Mouse (Mus musculus) embryonic facial prominence, embryonic 12.5 days (tissue): ENCODE data around the gene Cacng3. TPM values are rescaled to one million over a fixed set of nuclear protein-coding genes. Genes with fewer than 3 reads are reported as not detected.

Experiments
- ATAC-seq: fragments of 200-750 bp; cut with Nextera tagmentation; 2 replicates; pipeline ENCODE4 v1.8.0; 2017; ENCODE audit not compliant: insufficient number of reproducible peaks, insufficient read depth, low FRiP score, low TSS enrichment
- H3K27ac ChIP-seq: fragments of 300-500 bp; sonication (generic); 2 replicates; pipeline ENCODE4 v1.5.1; 2016; ENCODE audit warnings: mild to moderate bottlenecking
- H3K27me3 ChIP-seq: fragments of 300-500 bp; sonication (generic); 2 replicates; pipeline ENCODE4 v1.6.1; 2016; ENCODE audit warnings: mild to moderate bottlenecking, moderate library complexity
- H3K36me3 ChIP-seq: fragments of 300-500 bp; sonication (generic); 2 replicates; pipeline ENCODE4 v1.6.1; 2016; ENCODE audit warnings: mild to moderate bottlenecking
- H3K4me1 ChIP-seq: fragments of 300-500 bp; sonication (generic); 2 replicates; pipeline ENCODE4 v1.6.1; 2016
- H3K4me2 ChIP-seq: fragments of 300-500 bp; sonication (generic); replicated peaks from 2 replicates; pipeline ENCODE4 v1.6.1; 2016; ENCODE audit warnings: mild to moderate bottlenecking, moderate library complexity
- H3K4me3 ChIP-seq: fragments of 300-500 bp; sonication (generic); 2 replicates; pipeline ENCODE4 v1.5.1; 2016; ENCODE audit warnings: mild to moderate bottlenecking
- H3K9ac ChIP-seq: fragments of 300-500 bp; sonication (generic); 2 replicates; pipeline ENCODE4 v1.6.1; 2016; ENCODE audit warnings: mild to moderate bottlenecking, moderate library complexity
- H3K9me3 ChIP-seq: fragments of 300-500 bp; sonication (generic); 2 replicates; pipeline ENCODE4 v1.6.1; 2016; ENCODE audit warnings: mild to moderate bottlenecking, moderate library complexity
- WGBS: fragments of 180-500 bp; shearing (Covaris S2); methylation state at CpG from one replicate; pipeline ENCODE4 v1.1.7; 2016; 5-methylcytosine and 5-hydroxymethylcytosine counted together
- polyA plus RNA-seq: library from polyadenylated mRNA; unstranded; fragments of >200 nt; fragmentation: Nextera tagmentation; extraction: Ambion mirVana; gene quantifications from 2 replicates; pipeline ENCODE4 v1.2.1, GENCODE M21; 2016

Gene Cacng3
- polyA plus RNA-seq, 1 experiment from 2014 or later, result not detected

- Histone ChIP-seq H3K27ac (no peak overlapping the region), H3K27me3 (no peaks in the 10 kb centered on the region), H3K4me3 (no peak overlapping the region), H3K4me1 (no peaks in the 10 kb centered on the region), H3K9ac (no peak overlapping the region), H3K36me3 (no peaks in the 10 kb centered on the region), H3K9me3 (no peaks in the 10 kb centered on the region), H3K4me2 (no peak overlapping the region)
- no peak for ATAC-seq
- 42% methylated on average over 5 of the region's 5 CpGs for WGBS
Observed at GRCm38 (mm10) chr7:122723358-122723876, 53.1 kb downstream of the Cacng3 start.

GRCm38 (mm10) chr7:122726376-122726775, 56.1 kb downstream of the Cacng3 start:
- H3K4me3 ChIP-seq, result no peak overlapping the region
- H3K4me1 ChIP-seq, result no peaks in the 10 kb centered on the region
- no peaks in the 10 kb centered on the region for H3K9me3 ChIP-seq
- H3K27me3 ChIP-seq, result no peaks in the 10 kb centered on the region
- 84% methylated on average over 2 of the region's 2 CpGs for whole genome bisulfite sequencing
- H3K9ac ChIP-seq, result no peak overlapping the region
- no peaks in the 10 kb centered on the region for H3K36me3 ChIP-seq
- ATAC-seq, result no peak
- H3K27ac ChIP-seq, result no peak overlapping the region
- no peak overlapping the region for H3K4me2 ChIP-seq

- Histone ChIP-seq H3K9ac (no peak overlapping the region), H3K36me3 (no peaks in the 10 kb centered on the region), H3K27ac (no peak overlapping the region), H3K4me1 (no peaks in the 10 kb centered on the region), H3K4me3 (no peak overlapping the region), H3K27me3 (no peaks in the 10 kb centered on the region), H3K4me2 (no peak overlapping the region), H3K9me3 (no peaks in the 10 kb centered on the region)
- no peak for ATAC-seq
- WGBS, result 92% methylated on average over 8 of the region's 8 CpGs
Observed at GRCm38 (mm10) chr7:122728186-122728585, 57.9 kb downstream of the Cacng3 start.

DNA sequence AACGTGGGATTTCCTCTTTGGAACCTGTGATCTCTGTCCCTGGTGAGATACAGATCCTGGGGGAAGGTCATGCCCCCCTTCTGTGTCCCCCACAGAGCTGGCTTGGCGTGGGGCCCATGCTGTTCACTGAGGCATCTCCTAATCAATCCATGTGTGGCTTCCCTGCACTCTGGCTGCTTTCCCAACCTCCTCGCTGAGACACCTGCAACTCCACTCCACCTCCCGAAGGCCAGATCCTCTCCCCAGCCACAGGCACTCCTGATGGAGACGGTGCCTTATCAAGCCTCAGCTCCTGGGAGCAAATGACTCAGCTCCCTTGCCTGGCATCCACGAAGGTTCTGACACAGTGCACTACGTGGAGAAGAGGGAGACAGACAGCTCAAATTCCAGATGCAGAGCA, 58.6 kb downstream of the Cacng3 start:
- H3K27me3 ChIP-seq, result no peaks in the 10 kb centered on the region
- no peak overlapping the region for H3K4me3 ChIP-seq
- H3K9me3 ChIP-seq, result no peaks in the 10 kb centered on the region
- WGBS, result 34% methylated on average over 7 of the region's 7 CpGs
- no peaks in the 10 kb centered on the region for H3K4me1 ChIP-seq
- H3K4me2 ChIP-seq, result no peak overlapping the region
- no peak overlapping the region for H3K9ac ChIP-seq
- no peaks in the 10 kb centered on the region for H3K36me3 ChIP-seq
- no peak overlapping the region for H3K27ac ChIP-seq
- no peak for ATAC-seq

DNA sequence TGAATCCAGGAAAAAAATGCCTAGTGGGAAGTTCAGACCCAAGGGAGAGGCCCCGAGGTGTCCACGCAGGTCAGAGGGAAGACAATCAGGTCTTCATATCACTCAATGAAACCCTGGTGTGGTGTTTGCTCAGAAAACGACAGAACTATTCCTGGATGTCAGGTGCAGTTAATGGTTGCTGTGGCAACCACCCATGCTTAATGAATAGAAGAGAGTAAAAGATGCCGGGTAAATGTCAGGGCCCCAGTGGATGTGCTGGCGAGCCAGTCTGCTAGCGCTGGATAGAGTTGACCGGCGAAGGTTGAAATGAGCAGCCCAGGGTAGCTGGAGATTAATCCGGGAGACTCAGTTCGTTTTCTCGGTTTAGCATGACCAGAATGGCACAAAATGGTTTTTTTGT, 65.0 kb downstream of the Cacng3 start:
- Histone ChIP-seq H3K27me3 (no peaks in the 10 kb centered on the region), H3K27ac (no peak overlapping the region), H3K4me1 (no peaks in the 10 kb centered on the region), H3K36me3 (no peaks in the 10 kb centered on the region), H3K9ac (no peak overlapping the region), H3K9me3 (no peaks in the 10 kb centered on the region), H3K4me2 (no peak overlapping the region), H3K4me3 (no peak overlapping the region)
- ATAC-seq, result no peak
- 75% methylated on average over 11 of the region's 11 CpGs for WGBS

DNA sequence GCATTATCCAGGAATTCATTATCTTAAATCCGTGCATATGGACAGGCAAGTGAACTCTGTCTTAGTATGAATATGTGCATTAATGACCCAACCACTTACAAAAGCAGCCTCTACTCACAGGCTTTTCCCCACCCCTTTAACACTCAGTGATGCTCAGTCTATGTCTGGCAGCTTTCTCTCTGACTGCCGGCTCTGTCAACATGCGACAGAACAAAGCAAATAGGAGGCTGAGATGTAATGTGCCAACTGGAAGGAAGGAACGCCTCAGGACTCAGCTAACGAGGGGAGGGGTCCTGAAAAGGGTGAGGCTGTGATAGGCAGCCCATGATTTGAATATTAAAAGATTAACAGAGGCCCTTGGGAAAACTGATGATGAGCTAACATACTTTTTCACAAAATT, 68.2 kb downstream of the Cacng3 start:
- no peaks in the 10 kb centered on the region for H3K36me3 ChIP-seq
- H3K27me3 ChIP-seq, result no peaks in the 10 kb centered on the region
- 65% methylated on average over 5 of the region's 5 CpGs for WGBS
- no peaks in the 10 kb centered on the region for H3K4me1 ChIP-seq
- no peaks in the 10 kb centered on the region for H3K9me3 ChIP-seq
- ATAC-seq, result no peak
- no peak overlapping the region for H3K9ac ChIP-seq
- H3K27ac ChIP-seq, result no peak overlapping the region
- H3K4me2 ChIP-seq, result no peak overlapping the region
- no peak overlapping the region for H3K4me3 ChIP-seq

- Histone ChIP-seq H3K4me2 (no peak overlapping the region), H3K9me3 (no peaks in the 10 kb centered on the region), H3K4me3 (no peak overlapping the region), H3K36me3 (no peaks in the 10 kb centered on the region), H3K27ac (no peak overlapping the region), H3K27me3 (no peaks in the 10 kb centered on the region), H3K9ac (no peak overlapping the region), H3K4me1 (no peaks in the 10 kb centered on the region)
- no peak for ATAC-seq
- 94% methylated on average over 2 of the region's 2 CpGs for WGBS
Observed at GRCm38 (mm10) chr7:122740663-122741062, 70.4 kb downstream of the Cacng3 start.

DNA sequence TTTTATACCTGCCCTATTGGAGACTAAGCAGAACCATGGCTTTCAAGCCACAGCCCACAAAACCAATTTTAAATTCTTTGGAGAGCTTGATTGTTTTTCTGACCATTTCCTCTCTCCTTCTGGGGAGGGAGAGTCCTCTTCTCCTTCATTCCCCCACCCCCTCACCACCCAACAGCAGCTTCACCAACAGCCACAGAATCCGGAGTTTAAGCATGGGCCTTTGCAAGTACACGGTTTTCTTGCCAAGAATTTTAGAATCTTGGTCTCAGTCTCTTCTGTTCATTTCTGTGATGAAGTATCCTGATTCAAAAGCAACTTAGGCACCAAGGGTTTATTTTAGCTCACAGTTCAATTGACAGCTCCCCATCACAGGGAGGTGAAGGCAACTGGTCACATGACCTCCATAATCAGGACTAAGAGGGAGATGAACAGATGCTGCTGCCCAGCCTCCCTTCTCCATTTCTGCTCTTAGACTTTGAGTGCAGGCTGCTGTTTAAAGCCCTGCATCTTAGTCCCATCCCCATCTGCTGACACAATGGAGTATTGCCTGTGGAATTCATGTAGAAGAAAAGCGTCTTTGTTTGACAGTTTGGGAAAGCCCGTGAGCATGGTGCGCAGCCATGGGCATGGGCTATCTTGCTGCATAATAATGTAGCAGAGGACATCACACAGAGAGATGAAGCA, 85.8 kb downstream of the Cacng3 start:
- Histone ChIP-seq H3K27ac (no peak overlapping the region), H3K27me3 (no peaks in the 10 kb centered on the region), H3K36me3 (no peaks in the 10 kb centered on the region), H3K9me3 (no peaks in the 10 kb centered on the region), H3K4me1 (no peaks in the 10 kb centered on the region), H3K9ac (no peak overlapping the region), H3K4me3 (no peak overlapping the region), H3K4me2 (no peak overlapping the region)
- no peak for ATAC-seq
- WGBS, result 59% methylated on average over 5 of the region's 5 CpGs

GRCm38 (mm10) chr7:122758645-122759044, 88.4 kb downstream of the Cacng3 start:
- H3K9me3 ChIP-seq, result 0 out of 2 replicates have a peak, but pooled peaks cover 7% of the 10 kb centered on the region

GRCm38 (mm10) chr7:122764506-122764905, 94.2 kb downstream of the Cacng3 start:
- H3K9ac ChIP-seq, result no peak overlapping the region
- H3K4me1 ChIP-seq, result no peaks in the 10 kb centered on the region
- no peaks in the 10 kb centered on the region for H3K36me3 ChIP-seq
- 0 out of 2 replicates have a peak, but pooled peaks cover 7% of the 10 kb centered on the region for H3K9me3 ChIP-seq
- no peak for ATAC-seq
- WGBS, result 62% methylated on average over 5 of the region's 5 CpGs
- H3K4me3 ChIP-seq, result no peak overlapping the region
- no peaks in the 10 kb centered on the region for H3K27me3 ChIP-seq
- no peak overlapping the region for H3K27ac ChIP-seq
- no peak overlapping the region for H3K4me2 ChIP-seq

More at GRCm38 (mm10) chr7:122758645-122759044, 88.4 kb downstream of the Cacng3 start:
- no peak overlapping the region for H3K4me3 ChIP-seq
- no peaks in the 10 kb centered on the region for H3K36me3 ChIP-seq
- ATAC-seq, result no peak
- WGBS, result 77% methylated on average over 3 of the region's 3 CpGs
- H3K27me3 ChIP-seq, result no peaks in the 10 kb centered on the region
- no peak overlapping the region for H3K4me2 ChIP-seq
- no peak overlapping the region for H3K27ac ChIP-seq
- H3K9ac ChIP-seq, result no peak overlapping the region
- no peaks in the 10 kb centered on the region for H3K4me1 ChIP-seq

DNA sequence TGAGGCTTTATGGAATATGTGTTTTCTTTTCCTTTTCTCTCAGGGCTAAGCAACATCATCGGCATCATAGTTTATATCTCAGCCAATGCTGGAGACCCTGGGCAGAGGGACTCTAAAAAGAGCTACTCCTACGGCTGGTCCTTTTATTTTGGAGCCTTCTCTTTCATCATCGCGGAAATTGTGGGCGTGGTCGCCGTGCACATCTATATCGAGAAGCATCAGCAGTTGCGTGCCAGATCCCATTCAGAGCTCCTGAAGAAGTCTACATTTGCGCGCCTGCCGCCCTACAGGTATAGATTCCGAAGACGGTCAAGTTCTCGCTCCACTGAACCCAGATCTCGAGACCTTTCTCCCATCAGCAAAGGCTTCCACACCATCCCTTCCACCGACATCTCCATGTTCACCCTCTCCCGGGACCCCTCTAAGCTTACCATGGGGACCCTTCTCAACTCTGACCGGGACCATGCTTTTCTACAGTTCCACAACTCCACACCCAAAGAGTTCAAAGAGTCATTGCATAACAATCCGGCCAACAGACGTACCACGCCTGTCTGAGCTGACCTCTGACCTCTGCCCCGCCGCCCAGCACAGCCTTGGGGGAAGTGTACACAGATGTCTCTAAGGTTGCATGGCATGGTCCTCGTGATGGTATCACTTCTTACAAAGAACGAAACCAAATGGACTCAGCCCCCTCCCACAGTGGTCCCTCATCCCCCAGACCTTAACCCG, 98.2 kb downstream of the Cacng3 start:
- Histone ChIP-seq H3K36me3 (no peaks in the 10 kb centered on the region), H3K27ac (no peak overlapping the region), H3K27me3 (no peaks in the 10 kb centered on the region), H3K4me2 (no peak overlapping the region), H3K4me3 (no peak overlapping the region), H3K9me3 (no peaks in the 10 kb centered on the region), H3K4me1 (no peaks in the 10 kb centered on the region), H3K9ac (no peak overlapping the region)
- ATAC-seq, result no peak
- WGBS, result 76% methylated on average over 27 of the region's 27 CpGs

GRCm38 (mm10) chr7:122779601-122780000, 109.3 kb downstream of the Cacng3 start:
- 75% methylated on average over 7 of the region's 7 CpGs for WGBS

More at GRCm38 (mm10) chr7:122779601-122780000, 109.3 kb downstream of the Cacng3 start:
- Histone ChIP-seq H3K9ac (no peak overlapping the region), H3K4me2 (no peak overlapping the region), H3K9me3 (no peaks in the 10 kb centered on the region), H3K36me3 (no peaks in the 10 kb centered on the region), H3K27me3 (no peaks in the 10 kb centered on the region), H3K4me3 (no peak overlapping the region), H3K4me1 (no peaks in the 10 kb centered on the region), H3K27ac (no peak overlapping the region)
- ATAC-seq, result no peak
